Mouse (Mus musculus) adrenal gland, postnatal 25 days (tissue): ENCODE measurements around the gene Ssc4d. TPM values are rescaled to one million over a fixed set of nuclear protein-coding genes. Genes with fewer than 3 reads are reported as not detected.

ENCODE experiments used
- total RNA-seq: library from RNA; stranded (reverse); gene quantifications from 2 replicates; pipeline ENCODE4 v1.2.3, GENCODE M21; 2021

The Ssc4d gene
- total RNA-seq, 1 experiment from 2014 or later = 7.9 TPM

Other genes starting within 250 kb of the Ssc4d start
- 36.7 and 37.8 TPM in 2 replicates for gene Tmem120a, start 230.1 kb downstream of the Ssc4d start, total RNA-seq
- gene Styxl1, start 196.1 kb downstream of the Ssc4d start, total RNA-seq = 0.36 TPM in 1 of 2 replicates, not detected in the other
- gene Mdh2, start 196.1 kb downstream of the Ssc4d start, total RNA-seq = 408 and 463 TPM in 2 replicates
- 1.7 and 5.6 TPM in 2 replicates for gene Srrm3, start 167.6 kb downstream of the Ssc4d start, total RNA-seq
- gene Hspb1, start 86.6 kb downstream of the Ssc4d start, total RNA-seq = 80.7 and 133 TPM in 2 replicates
- gene Ywhag, start 39.9 kb downstream of the Ssc4d start, total RNA-seq = 477 and 524 TPM in 2 replicates
- not detected in 2 replicates for gene Zp3, start 5.6 kb upstream of the Ssc4d start, total RNA-seq
- gene Dtx2, start 20.3 kb upstream of the Ssc4d start, total RNA-seq = 12.4 and 13.4 TPM in 2 replicates
- gene Upk3b, start 64.0 kb upstream of the Ssc4d start, total RNA-seq = 1.4 and 3.0 TPM in 2 replicates
- not detected in 2 replicates for gene Upk3bl, start 80.0 kb upstream of the Ssc4d start, total RNA-seq
- gene Rasa4, start 109.4 kb upstream of the Ssc4d start, total RNA-seq = 13.8 and 19.1 TPM in 2 replicates
- gene Polr2j, start 142.1 kb upstream of the Ssc4d start, total RNA-seq = 76.9 and 82.2 TPM in 2 replicates
- gene Lrwd1, start 161.5 kb upstream of the Ssc4d start, total RNA-seq = 13.8 and 14.3 TPM in 2 replicates
- gene Alkbh4, start 161.6 kb upstream of the Ssc4d start, total RNA-seq = 8.8 and 9.5 TPM in 2 replicates
- 1.8 and 2.5 TPM in 2 replicates for gene Orai2, start 196.2 kb upstream of the Ssc4d start, total RNA-seq
- gene Prkrip1, start 224.4 kb upstream of the Ssc4d start, total RNA-seq = 30.6 and 35.9 TPM in 2 replicates